Comparison of ENCODE assay signal across 36 mouse cellular contexts in the genomic region with DNA sequence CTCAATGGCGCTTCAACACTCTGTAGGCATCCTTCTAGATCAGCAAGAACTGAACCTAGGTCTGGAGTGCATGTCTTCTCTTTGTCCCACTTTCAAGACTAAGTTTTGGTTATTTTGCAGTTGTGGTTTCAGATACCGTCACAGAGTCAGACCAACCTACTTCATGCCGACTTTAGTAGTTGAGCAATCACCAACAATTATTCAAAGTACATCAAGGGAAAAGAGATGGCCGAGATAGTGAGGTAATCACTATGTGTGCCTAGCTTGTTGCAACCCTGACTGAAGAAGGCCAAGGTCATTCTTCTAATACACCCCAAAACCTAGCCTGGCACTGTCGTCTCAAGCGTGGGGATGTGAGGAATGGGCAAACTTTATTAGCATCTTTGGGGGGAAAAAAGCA. TPM values are rescaled to one million over a fixed set of nuclear protein-coding genes. Genes with fewer than 3 reads are reported as not detected.
"Had no signal": no experiment of that assay in that cellular context is flagged by ENCODE, and none has a peak within 500 bp of the region (broad histone marks: within the 10 kb centered on the region; RNA-seq: fewer than 3 reads in every experiment).

No protein-coding gene starts in this region.

- H3K4me2 ChIP-seq: heart, embryonic 11.5 days; heart, embryonic 13.5 days; heart, embryonic 15.5 days; hindbrain, embryonic 13.5 days; hindbrain, embryonic 15.5 days; kidney, embryonic 15.5 days; limb, embryonic 13.5 days; limb, embryonic 15.5 days; liver, embryonic 11.5 days; liver, embryonic 13.5 days; liver, embryonic 15.5 days had no signal

- H3K4me3 ChIP-seq: heart, embryonic 13.5 days; heart, embryonic 15.5 days; hindbrain, embryonic 13.5 days; hindbrain, embryonic 15.5 days; kidney, embryonic 15.5 days; limb, embryonic 13.5 days; limb, embryonic 15.5 days; liver, embryonic 13.5 days; liver, embryonic 15.5 days had no signal

- H3K27ac ChIP-seq: heart, embryonic 13.5 days; heart, embryonic 15.5 days; hindbrain, embryonic 13.5 days; hindbrain, embryonic 15.5 days; hindbrain, postnatal 0 days; kidney, embryonic 15.5 days; kidney, postnatal 0 days; limb, embryonic 13.5 days; limb, embryonic 15.5 days; liver, embryonic 13.5 days; liver, embryonic 15.5 days had no signal

- H3K9me3 ChIP-seq: heart, embryonic 13.5 days; heart, embryonic 15.5 days; hindbrain, embryonic 13.5 days; hindbrain, embryonic 15.5 days; kidney, embryonic 15.5 days; limb, embryonic 13.5 days; limb, embryonic 15.5 days; liver, embryonic 13.5 days; liver, embryonic 15.5 days had no signal

- H3K36me3 ChIP-seq: heart, embryonic 13.5 days; heart, embryonic 15.5 days; hindbrain, embryonic 13.5 days; hindbrain, embryonic 15.5 days; kidney, embryonic 15.5 days; limb, embryonic 13.5 days; limb, embryonic 15.5 days; liver, embryonic 13.5 days; liver, embryonic 15.5 days had no signal

- H3K27me3 ChIP-seq: hindbrain, embryonic 13.5 days; hindbrain, embryonic 15.5 days; limb, embryonic 13.5 days; liver, embryonic 13.5 days; liver, embryonic 15.5 days had no signal

- DNase-seq: gastrocnemius, postnatal 14 days; gastrocnemius, postnatal 36 days; heart, adult 18-20 months; heart, postnatal 14 days; heart, postnatal 36 days; kidney, adult 11 months; kidney, adult 2 months; kidney, adult 9 months; kidney, postnatal 14 days; kidney, postnatal 36 days; layer of hippocampus, adult 9-11 months; layer of hippocampus, postnatal 36 days; left cerebral cortex, postnatal 4 days; liver, embryonic 13.5 days had no signal

- H3K4me1 ChIP-seq: hindbrain, embryonic 13.5 days; hindbrain, embryonic 15.5 days; kidney, embryonic 15.5 days; limb, embryonic 13.5 days; limb, embryonic 15.5 days; liver, embryonic 13.5 days; liver, embryonic 15.5 days had no signal

- ATAC-seq: hindbrain, postnatal 0 days; intestine, embryonic 16.5 days had no signal

- H3K9ac ChIP-seq: heart, embryonic 13.5 days; heart, embryonic 15.5 days; hindbrain, embryonic 13.5 days; hindbrain, embryonic 15.5 days; kidney, embryonic 15.5 days; limb, embryonic 13.5 days; limb, embryonic 15.5 days; liver, embryonic 13.5 days; liver, embryonic 15.5 days had no signal

RNA-seq across cellular contexts. Expression of a gene that starts 8.7 kb away (rescaled TPM):
- total RNA-seq: gastrocnemius, adult 18-20 months; gastrocnemius, adult 8-10 months; gastrocnemius, postnatal 14 days; gastrocnemius, postnatal 36 days; heart, adult 18-20 months; heart, postnatal 14 days; heart, postnatal 36 days; hematopoietic stem cell, adult 5-6 weeks; layer of hippocampus, adult 8-10 months; layer of hippocampus, postnatal 14 days; layer of hippocampus, postnatal 36 days; left cerebral cortex, adult 18-20 months had no signal
- polyA plus RNA-seq: heart, embryonic 11.5 days; heart, postnatal 0 days; intestine, embryonic 14.5 days; liver, embryonic 13.5 days; liver, embryonic 15.5 days had no signal

RNA-seq across cellular contexts. Expression of a gene that starts 46.2 kb away (rescaled TPM):
- total RNA-seq: gastrocnemius, postnatal 14 days; gastrocnemius, postnatal 36 days; hindbrain, postnatal 0 days had no signal
- polyA plus RNA-seq: large intestine, adult 2 months had no signal
